Mouse (Mus musculus) heart, embryonic 14.5 days (tissue): ENCODE results near the gene Fhl1. TPM values are rescaled to one million over a fixed set of nuclear protein-coding genes. Genes with fewer than 3 reads are reported as not detected.

Experiments used
- ATAC-seq: fragments of 200-750 bp; cut with Nextera tagmentation; 2 replicates; pipeline ENCODE4 v1.8.0; 2017; ENCODE audit warnings: low read depth, moderate TSS enrichment; ENCODE audit not compliant: insufficient number of reproducible peaks, insufficient read depth, low FRiP score
- H3K27ac ChIP-seq, 2 experiments: fragments of 200-500 bp in 1 of 2; fragments of 300-500 bp in 1 of 2; sonication (generic) in 1 of 2; replicated peaks in 1 of 2; 2 replicates each; pipeline ENCODE4 v1.5.1; 2012 to 2014; ENCODE audit warnings: low read depth in 2 of 2, low read length in 2 of 2, control low read depth in 1 of 2, mild to moderate bottlenecking in 1 of 2, mixed read lengths in 1 of 2; ENCODE audit not compliant: control insufficient read depth in 1 of 2, insufficient read depth in 1 of 2
- H3K27me3 ChIP-seq: fragments of 300-500 bp; sonication (generic); 2 replicates; pipeline ENCODE4 v1.6.1; 2014; ENCODE audit warnings: mild to moderate bottlenecking, low read length, control low read depth; ENCODE audit not compliant: control insufficient read depth, insufficient read depth
- H3K36me3 ChIP-seq: fragments of 300-500 bp; sonication (generic); 2 replicates; pipeline ENCODE4 v1.6.1; 2014; ENCODE audit warnings: mild to moderate bottlenecking, control low read depth, low read length, mixed read lengths; ENCODE audit not compliant: control insufficient read depth, insufficient read depth
- H3K4me1 ChIP-seq, 2 experiments: fragments of 200-500 bp in 1 of 2; fragments of 300-500 bp in 1 of 2; sonication (generic) in 1 of 2; 2 replicates each; pipeline ENCODE4 v1.6.1; 2012 to 2014; ENCODE audit warnings: low read length in 2 of 2, control low read depth in 1 of 2, mixed read lengths in 1 of 2; ENCODE audit not compliant: control insufficient read depth in 2 of 2, insufficient read depth in 2 of 2
- H3K4me2 ChIP-seq: fragments of 300-500 bp; sonication (generic); 2 replicates; pipeline ENCODE4 v1.6.1; 2014; ENCODE audit warnings: mild to moderate bottlenecking, low read length
- H3K4me3 ChIP-seq, 2 experiments: fragments of 200-500 bp in 1 of 2; fragments of 300-500 bp in 1 of 2; sonication (generic) in 1 of 2; 2 replicates each; pipeline ENCODE4 v1.5.1; 2012 to 2014; ENCODE audit warnings: low read length in 2 of 2, mild to moderate bottlenecking in 2 of 2, control low read depth in 1 of 2, low read depth in 1 of 2, moderate library complexity in 1 of 2; ENCODE audit not compliant: control insufficient read depth in 1 of 2, insufficient read depth in 1 of 2
- H3K9ac ChIP-seq: fragments of 300-500 bp; sonication (generic); 2 replicates; pipeline ENCODE4 v1.6.1; 2014; ENCODE audit warnings: mild to moderate bottlenecking, low read length
- H3K9me3 ChIP-seq: fragments of 300-500 bp; sonication (generic); 2 replicates; pipeline ENCODE4 v1.6.1; 2016; ENCODE audit warnings: low read length, control low read depth; ENCODE audit not compliant: control insufficient read depth
- WGBS: fragments of 180-500 bp; shearing (Covaris S2); extraction: QIAGEN DNeasy Blood & Tissue Kit; methylation state at CpG from one replicate; pipeline ENCODE4 v1.1.7; 2014; 5-methylcytosine and 5-hydroxymethylcytosine counted together
- polyA plus RNA-seq: library from polyadenylated mRNA; unstranded; fragments of >200 nt; fragmentation: Nextera tagmentation; extraction: Ambion mirVana; gene quantifications from 2 replicates; pipeline ENCODE4 v1.2.1, GENCODE M21; 2014

Fhl1 gene
- 203 and 211 TPM in 2 replicates for polyA plus RNA-seq

- no peaks in the 10 kb centered on the region for H3K27me3 ChIP-seq
These were observed at the start of gene Fhl1 for GRCm38 (mm10) chrX:56731306-56732201. Fhl1 (plus strand) TSS chrX:56731787.

GRCm38 (mm10) chrX:56682156-56682720 is 49.3 kb upstream of the Fhl1 start:
- Histone ChIP-seq H3K4me1 (peaks cover 7 to 11% of the 10 kb centered on the region in 2 experiments; a peak in 3 of 4 replicates), H3K9me3 (no peaks in the 10 kb centered on the region), H3K4me2 (no peak overlapping the region), H3K27me3 (no peaks in the 10 kb centered on the region), H3K4me3 (no peak overlapping the region), H3K9ac (no peak overlapping the region), H3K36me3 (no peaks in the 10 kb centered on the region), H3K27ac (no peak overlapping the region)
- ATAC-seq = no peak
- 42% methylated on average over 1 of the region's 1 CpGs for WGBS

More at GRCm38 (mm10) chrX:56731306-56732201, at the start of gene Fhl1:
- H3K27ac ChIP-seq = peak within 1 kb of the TSS; percentile 79 to 86
- H3K36me3 ChIP-seq = no peaks in the 10 kb centered on the region
- H3K4me2 ChIP-seq = peak within 1 kb of the TSS; percentile 61
- WGBS = 17% methylated on average over 44 of the region's 106 CpGs
- peak within 1 kb of the TSS; percentile 81 for H3K9ac ChIP-seq
- H3K4me1 ChIP-seq = peaks cover 5 to 16% of the 10 kb centered on the region in 2 experiments; a peak in 3 of 4 replicates
- no peaks in the 10 kb centered on the region for H3K9me3 ChIP-seq
- H3K4me3 ChIP-seq = peak within 1 kb of the TSS; percentile 61 to 82
- peak; percentile 89 for ATAC-seq

GRCm38 (mm10) chrX:56683521-56683920 is 48.1 kb upstream of the Fhl1 start:
- WGBS = 81% methylated on average over 10 of the region's 10 CpGs
- H3K36me3 ChIP-seq = no peaks in the 10 kb centered on the region
- H3K27ac ChIP-seq = no peak overlapping the region

GRCm38 (mm10) chrX:56692554-56692953 is 39.0 kb upstream of the Fhl1 start:
- Histone ChIP-seq H3K4me3 (no peak overlapping the region), H3K9me3 (no peaks in the 10 kb centered on the region), H3K4me1 (no peaks in the 10 kb centered on the region), H3K4me2 (no peak overlapping the region), H3K27me3 (no peaks in the 10 kb centered on the region), H3K27ac (no peak overlapping the region), H3K9ac (no peak overlapping the region), H3K36me3 (no peaks in the 10 kb centered on the region)
- 88% methylated on average over 6 of the region's 6 CpGs for WGBS
- no peak for ATAC-seq

More at GRCm38 (mm10) chrX:56683521-56683920, 48.1 kb upstream of the Fhl1 start:
- no peak overlapping the region for H3K4me2 ChIP-seq
- H3K4me1 ChIP-seq = peaks cover 2% of the 10 kb centered on the region in 2 experiments; a peak in 1 of 4 replicates
- H3K9ac ChIP-seq = no peak overlapping the region
- H3K9me3 ChIP-seq = no peaks in the 10 kb centered on the region
- ATAC-seq = no peak
- no peak overlapping the region for H3K4me3 ChIP-seq
- no peaks in the 10 kb centered on the region for H3K27me3 ChIP-seq

- 54% methylated on average over 2 of the region's 2 CpGs for WGBS
- ATAC-seq = no peak
- Histone ChIP-seq H3K4me2 (no peak overlapping the region), H3K4me1 (no peaks in the 10 kb centered on the region), H3K27me3 (no peaks in the 10 kb centered on the region), H3K36me3 (no peaks in the 10 kb centered on the region), H3K9me3 (no peaks in the 10 kb centered on the region), H3K4me3 (no peak overlapping the region), H3K9ac (no peak overlapping the region), H3K27ac (no peak overlapping the region)
These were observed 37.0 kb upstream of the Fhl1 start for GRCm38 (mm10) chrX:56694539-56694938.

- WGBS = 79% methylated on average over 6 of the region's 6 CpGs
- ATAC-seq = no peak
These were observed 34.3 kb upstream of the Fhl1 start for GRCm38 (mm10) chrX:56697199-56697780.

GRCm38 (mm10) chrX:56697886-56698285 is 33.7 kb upstream of the Fhl1 start:
- H3K4me3 ChIP-seq = no peak overlapping the region
- H3K36me3 ChIP-seq = no peaks in the 10 kb centered on the region
- ATAC-seq = no peak
- H3K4me2 ChIP-seq = no peak overlapping the region
- H3K9me3 ChIP-seq = no peaks in the 10 kb centered on the region
- H3K27me3 ChIP-seq = no peaks in the 10 kb centered on the region
- WGBS = 80% methylated on average over 4 of the region's 4 CpGs
- H3K27ac ChIP-seq = no peak overlapping the region
- no peak overlapping the region for H3K9ac ChIP-seq
- no peaks in the 10 kb centered on the region for H3K4me1 ChIP-seq

More at GRCm38 (mm10) chrX:56697199-56697780, 34.3 kb upstream of the Fhl1 start:
- H3K36me3 ChIP-seq = no peaks in the 10 kb centered on the region
- H3K27ac ChIP-seq = no peak overlapping the region
- H3K9ac ChIP-seq = no peak overlapping the region
- H3K4me1 ChIP-seq = no peaks in the 10 kb centered on the region
- no peaks in the 10 kb centered on the region for H3K9me3 ChIP-seq
- H3K4me3 ChIP-seq = no peak overlapping the region
- H3K4me2 ChIP-seq = no peak overlapping the region
- no peaks in the 10 kb centered on the region for H3K27me3 ChIP-seq
